Mouse (Mus musculus) kidney, postnatal 0 days (tissue): Measurements from ENCODE around the gene A3galt2. TPM values are rescaled to one million over a fixed set of nuclear protein-coding genes. Genes with fewer than 3 reads are reported as not detected.

Experiments used
- ATAC-seq: fragments of 200-750 bp; cut with Nextera tagmentation; replicated peaks from 2 replicates; pipeline ENCODE4 v1.8.0; 2017; ENCODE audit warnings: low read depth, moderate number of reproducible peaks, moderate TSS enrichment, moderate library complexity; ENCODE audit not compliant: low FRiP score
- DNase-seq: peaks from one replicate; pipeline ENCODE4 v3.0.0-alpha.2; 2016; ENCODE audit warnings: low spot score
- H3K27ac ChIP-seq: fragments of 300-500 bp; sonication (generic); 2 replicates; pipeline ENCODE4 v1.5.1; 2014; ENCODE audit warnings: mild to moderate bottlenecking
- H3K27me3 ChIP-seq: fragments of 300-500 bp; sonication (generic); 2 replicates; pipeline ENCODE4 v1.6.1; 2014; ENCODE audit warnings: low read length, mixed read lengths; ENCODE audit not compliant: insufficient read depth
- H3K36me3 ChIP-seq: fragments of 300-500 bp; sonication (generic); 2 replicates; pipeline ENCODE4 v1.6.1; 2014; ENCODE audit warnings: low read length, mixed read lengths; ENCODE audit not compliant: insufficient read depth
- H3K4me1 ChIP-seq: fragments of 300-500 bp; sonication (generic); replicated peaks from 2 replicates; pipeline ENCODE4 v1.6.1; 2014; ENCODE audit warnings: antibody characterized with exemption, low read length, mixed read lengths; ENCODE audit not compliant: insufficient read depth
- H3K4me2 ChIP-seq: fragments of 300-500 bp; sonication (generic); 2 replicates; pipeline ENCODE4 v1.6.1; 2014; ENCODE audit warnings: mild to moderate bottlenecking, low read length, moderate library complexity, mixed read lengths
- H3K4me3 ChIP-seq: fragments of 300-500 bp; sonication (generic); replicated peaks from 2 replicates; pipeline ENCODE4 v1.5.1; 2014; ENCODE audit warnings: low read depth, low read length
- H3K9ac ChIP-seq: fragments of 300-500 bp; sonication (generic); 2 replicates; pipeline ENCODE4 v1.6.1; 2014; ENCODE audit warnings: low read depth, low read length
- H3K9me3 ChIP-seq: fragments of 300-500 bp; sonication (generic); replicated peaks from 2 replicates; pipeline ENCODE4 v1.6.1; 2016; ENCODE audit warnings: low read length, inconsistent platforms, mixed read lengths
- CTCF ChIP-seq: IDR thresholded peaks from 2 replicates; pipeline ENCODE4 v1.5.1; 2016; ENCODE audit warnings: antibody characterized with exemption, low read depth, mild to moderate bottlenecking, moderate library complexity
- WGBS: fragments of 180-500 bp; shearing (Covaris S2); extraction: QIAGEN DNeasy Blood & Tissue Kit; methylation state at CpG from one replicate; pipeline ENCODE4 v1.1.7; 2014; 5-methylcytosine and 5-hydroxymethylcytosine counted together
- polyA plus RNA-seq: library from polyadenylated mRNA; unstranded; fragments of >200 nt; fragmentation: Nextera tagmentation; extraction: Ambion mirVana; gene quantifications from 2 replicates; pipeline ENCODE4 v1.2.1, GENCODE M21; 2015

Gene A3galt2
- polyA plus RNA-seq, 1 experiment from 2014 or later, result 0.13 TPM

- DNase-seq (no peak), ATAC-seq (no peak)
- TF ChIP-seq CTCF, result no peak
- Histone ChIP-seq H3K27ac (no peak overlapping the region), H3K27me3 (no peaks in the 10 kb centered on the region), H3K9ac (no peak overlapping the region), H3K4me1 (0 out of 2 replicates have a peak, but pooled peaks cover 8% of the 10 kb centered on the region), H3K4me3 (no peak overlapping the region), H3K36me3 (peaks cover 62% of the 10 kb centered on the region), H3K4me2 (no peak overlapping the region), H3K9me3 (no peaks in the 10 kb centered on the region)
- WGBS, result 85% methylated on average over 8 of the region's 8 CpGs
These were observed 10.0 kb upstream of the A3galt2 start for GRCm38 (mm10) chr4:128745160-128745559.

- Histone ChIP-seq H3K9me3 (no peaks in the 10 kb centered on the region), H3K4me2 (no peak overlapping the region), H3K4me1 (no peaks in the 10 kb centered on the region), H3K9ac (no peak overlapping the region), H3K27me3 (no peaks in the 10 kb centered on the region), H3K27ac (no peak overlapping the region), H3K36me3 (peaks cover 83% of the 10 kb centered on the region), H3K4me3 (no peak overlapping the region)
- no peak for ATAC-seq
- no peak for DNase-seq
- WGBS, result 81% methylated on average over 22 of the region's 22 CpGs
- no peak for TF ChIP-seq CTCF
These were observed 7.4 kb upstream of the A3galt2 start for GRCm38 (mm10) chr4:128747614-128748270.

GRCm38 (mm10) chr4:128748309-128748708, 6.9 kb upstream of the A3galt2 start:
- TF ChIP-seq CTCF, result no peak
- no peaks in the 10 kb centered on the region for H3K27me3 ChIP-seq

GRCm38 (mm10) chr4:128751006-128751405, 4.2 kb upstream of the A3galt2 start:
- Histone ChIP-seq H3K36me3 (peaks cover 76% of the 10 kb centered on the region), H3K9ac (no peak overlapping the region), H3K4me1 (no peaks in the 10 kb centered on the region), H3K4me3 (no peak overlapping the region), H3K27me3 (no peaks in the 10 kb centered on the region), H3K27ac (no peak overlapping the region), H3K4me2 (no peak overlapping the region), H3K9me3 (no peaks in the 10 kb centered on the region)
- ATAC-seq (no peak), DNase-seq (no peak)
- 62% methylated on average over 5 of the region's 5 CpGs for WGBS
- TF ChIP-seq CTCF, result peak; percentile 60

More at GRCm38 (mm10) chr4:128748309-128748708, 6.9 kb upstream of the A3galt2 start:
- WGBS, result 91% methylated on average over 7 of the region's 7 CpGs
- Histone ChIP-seq H3K4me1 (no peaks in the 10 kb centered on the region), H3K36me3 (peaks cover 86% of the 10 kb centered on the region), H3K9me3 (no peaks in the 10 kb centered on the region), H3K9ac (no peak overlapping the region), H3K4me3 (no peak overlapping the region), H3K27ac (no peak overlapping the region), H3K4me2 (no peak overlapping the region)
- DNase-seq (no peak), ATAC-seq (no peak)

GRCm38 (mm10) chr4:128752031-128752757, 3.0 kb upstream of the A3galt2 start:
- peaks cover 64% of the 10 kb centered on the region for H3K36me3 ChIP-seq
- H3K4me1 ChIP-seq, result no peaks in the 10 kb centered on the region
- no peaks in the 10 kb centered on the region for H3K27me3 ChIP-seq
- 85% methylated on average over 13 of the region's 13 CpGs for WGBS
- no peak overlapping the region for H3K4me3 ChIP-seq
- DNase-seq, result no peak
- no peak overlapping the region for H3K4me2 ChIP-seq
- no peak for TF ChIP-seq CTCF
- no peak for ATAC-seq
- no peak overlapping the region for H3K27ac ChIP-seq
- no peak overlapping the region for H3K9ac ChIP-seq
- no peaks in the 10 kb centered on the region for H3K9me3 ChIP-seq

GRCm38 (mm10) chr4:128753571-128753970, 1.6 kb upstream of the A3galt2 start:
- H3K27me3 ChIP-seq, result no peaks in the 10 kb centered on the region
- no peaks in the 10 kb centered on the region for H3K4me1 ChIP-seq
- no peak overlapping the region for H3K4me2 ChIP-seq
- ATAC-seq (no peak), DNase-seq (no peak)
- H3K36me3 ChIP-seq, result peaks cover 50% of the 10 kb centered on the region
- no peak overlapping the region for H3K27ac ChIP-seq
- TF ChIP-seq CTCF, result no peak
- H3K9ac ChIP-seq, result no peak overlapping the region
- H3K4me3 ChIP-seq, result no peak overlapping the region
- H3K9me3 ChIP-seq, result no peaks in the 10 kb centered on the region
- 90% methylated on average over 7 of the region's 7 CpGs for WGBS
